Mouse (Mus musculus): ENCODE measurements around the gene Ccdc194. TPM values are rescaled to one million over a fixed set of nuclear protein-coding genes. Genes with fewer than 3 reads are reported as not detected.

Ccdc194 gene
- polyA plus RNA-seq, 1 experiment = 0.04 TPM

GRCm38 (mm10) chr8:71477196-71477845 is 48.2 kb downstream of the Ccdc194 start:
- TF ChIP-seq MYOG (IDR thresholded peaks at IDR 0.05; ENCODE audit: control insufficient read depth in 1 of 3, insufficient read depth in 1 of 3, insufficient read length in 2 of 3, low read depth in 2 of 3) (no peak), MYOD1 (IDR thresholded peaks at IDR 0.05; ENCODE audit: control insufficient read depth in 1 of 3, insufficient read length in 2 of 3, low read depth in 2 of 3) (no peak), REST (IDR thresholded peaks at IDR 0.05; ENCODE audit: insufficient read depth, insufficient read length) (no peak), CEBPB (IDR thresholded peaks at IDR 0.05; ENCODE audit: insufficient read depth, poor library complexity, severe bottlenecking) (no peak), E2F4 (IDR thresholded peaks at IDR 0.05; ENCODE audit: insufficient read depth) (no peak), TCF3 (IDR thresholded peaks at IDR 0.05; ENCODE audit: insufficient read length, low read depth) (no peak), POLR2AphosphoS2 (IDR thresholded peaks at IDR 0.05; ENCODE audit: insufficient read length, low read depth) (no peak), SRF (IDR thresholded peaks at IDR 0.05; ENCODE audit: control insufficient read depth, insufficient read length, low read depth) (no peak), USF1 (IDR thresholded peaks at IDR 0.05; ENCODE audit: low read depth) (no peak), MAX (IDR thresholded peaks at IDR 0.05; ENCODE audit: low read depth) (no peak), POLR2A (IDR thresholded peaks at IDR 0.05; ENCODE audit: insufficient read length, low read depth) (no peak), TCF12 (IDR thresholded peaks at IDR 0.05; ENCODE audit: insufficient read depth, poor library complexity, severe bottlenecking) (no peak)
- Histone ChIP-seq H3K36me3 (ENCODE audit: control insufficient read depth, insufficient read depth) (peaks cover under 1% of the 10 kb centered on the region), H3K27me3 (ENCODE audit: control insufficient read depth, insufficient read depth, insufficient read length) (no peaks in the 10 kb centered on the region), H3K79me2 (ENCODE audit: control insufficient read depth, insufficient read depth) (no peaks in the 10 kb centered on the region), H3K4me3 (no peak overlapping the region), H3ac (ENCODE audit: control insufficient read depth, insufficient read length) (peak overlapping the region; percentile 71), H3K4me2 (ENCODE audit: low read depth) (peak overlapping the region; percentile 57)

- Histone ChIP-seq H3K27me3 (ENCODE audit: control insufficient read depth, insufficient read depth, insufficient read length) (no peaks in the 10 kb centered on the region), H3K4me3 (no peak overlapping the region), H3K79me2 (ENCODE audit: control insufficient read depth, insufficient read depth) (peaks cover 4% of the 10 kb centered on the region), H3K36me3 (ENCODE audit: control insufficient read depth, insufficient read depth) (peaks cover 5% of the 10 kb centered on the region), H3ac (ENCODE audit: control insufficient read depth, insufficient read length) (peak overlapping the region; percentile 71), H3K4me2 (ENCODE audit: low read depth) (peak overlapping the region; percentile 61)
- peak in 1 of 3 experiments; percentile 58 for TF ChIP-seq MYOD1 (IDR thresholded peaks at IDR 0.05; ENCODE audit: control insufficient read depth in 1 of 3, insufficient read length in 2 of 3, low read depth in 2 of 3)
- TF ChIP-seq MYOG (IDR thresholded peaks at IDR 0.05; ENCODE audit: control insufficient read depth in 1 of 3, insufficient read depth in 1 of 3, insufficient read length in 2 of 3, low read depth in 2 of 3) = peak in 1 of 3 experiments; percentile 1
- peak; percentile 83 for TF ChIP-seq POLR2AphosphoS2 (IDR thresholded peaks at IDR 0.05; ENCODE audit: insufficient read length, low read depth)
- peak; percentile 48 for TF ChIP-seq POLR2A (IDR thresholded peaks at IDR 0.05; ENCODE audit: insufficient read length, low read depth)
- no peak for TF ChIP-seq CEBPB (IDR thresholded peaks at IDR 0.05; ENCODE audit: insufficient read depth, poor library complexity, severe bottlenecking)
Observed at GRCm38 (mm10) chr8:71476099-71476940, 49.2 kb downstream of the Ccdc194 start.

- Histone ChIP-seq H3ac (ENCODE audit: control insufficient read depth, insufficient read length) (peak overlapping the region; percentile 71), H3K79me2 (ENCODE audit: control insufficient read depth, insufficient read depth) (peaks cover 9% of the 10 kb centered on the region), H3K4me3 (no peak overlapping the region), H3K36me3 (ENCODE audit: control insufficient read depth, insufficient read depth) (peaks cover 5% of the 10 kb centered on the region), H3K4me2 (ENCODE audit: low read depth) (peak overlapping the region; percentile 61), H3K27me3 (ENCODE audit: control insufficient read depth, insufficient read depth, insufficient read length) (no peaks in the 10 kb centered on the region)
- no peak for TF ChIP-seq TCF3 (IDR thresholded peaks at IDR 0.05; ENCODE audit: insufficient read length, low read depth)
- TF ChIP-seq POLR2AphosphoS2 (IDR thresholded peaks at IDR 0.05; ENCODE audit: insufficient read length, low read depth) = peak; percentile 71
- TF ChIP-seq MYOG (IDR thresholded peaks at IDR 0.05; ENCODE audit: control insufficient read depth in 1 of 3, insufficient read depth in 1 of 3, insufficient read length in 2 of 3, low read depth in 2 of 3) = no peak
Observed at GRCm38 (mm10) chr8:71475702-71476075, 49.8 kb downstream of the Ccdc194 start.

GRCm38 (mm10) chr8:71474785-71475701 is 50.5 kb downstream of the Ccdc194 start:
- TF ChIP-seq CEBPB (IDR thresholded peaks at IDR 0.05; ENCODE audit: insufficient read depth, poor library complexity, severe bottlenecking) (no peak), MYOG (IDR thresholded peaks at IDR 0.05; ENCODE audit: control insufficient read depth in 1 of 3, insufficient read depth in 1 of 3, insufficient read length in 2 of 3, low read depth in 2 of 3) (no peak), USF1 (IDR thresholded peaks at IDR 0.05; ENCODE audit: low read depth) (no peak)
- Histone ChIP-seq H3K4me2 (ENCODE audit: low read depth) (no peak overlapping the region), H3K4me3 (no peak overlapping the region), H3K36me3 (ENCODE audit: control insufficient read depth, insufficient read depth) (peaks cover 5% of the 10 kb centered on the region), H3ac (ENCODE audit: control insufficient read depth, insufficient read length) (no peak overlapping the region), H3K27me3 (ENCODE audit: control insufficient read depth, insufficient read depth, insufficient read length) (no peaks in the 10 kb centered on the region), H3K79me2 (ENCODE audit: control insufficient read depth, insufficient read depth) (peaks cover 15% of the 10 kb centered on the region)
